Mouse (Mus musculus) liver, postnatal 0 days (tissue): ENCODE measurements around the gene Sdf2l1.

Experiments used
- CTCF ChIP-seq: sonication (generic); IDR thresholded peaks from 2 replicates; pipeline ENCODE4 v1.5.1; 2016; ENCODE audit warnings: antibody characterized with exemption, low read depth
- EP300 ChIP-seq: IDR thresholded peaks from 2 replicates; pipeline ENCODE4 v1.6.1; 2016; ENCODE audit warnings: antibody characterized with exemption, low read depth, mild to moderate bottlenecking

DNA sequence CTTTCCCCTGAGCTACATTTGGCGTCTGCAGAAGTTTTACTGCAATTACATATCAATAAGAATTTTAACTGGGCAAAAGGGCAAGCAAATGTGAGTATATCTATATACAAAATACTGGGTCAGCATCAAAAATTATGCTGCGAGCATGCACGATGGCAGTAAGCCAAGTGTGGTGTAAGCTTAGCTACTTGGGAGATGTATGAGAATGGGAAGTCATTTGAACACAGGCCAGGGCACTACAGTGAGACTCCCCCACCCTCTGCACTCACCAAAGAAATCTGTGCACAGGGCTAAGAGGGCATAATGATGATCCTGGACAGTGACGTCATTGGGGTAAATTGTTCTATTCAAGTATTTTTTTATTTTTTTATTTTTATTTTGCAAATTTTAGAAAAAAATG, 27.6 kb downstream of the Sdf2l1 start:
- TF ChIP-seq CTCF (no peak), EP300 (no peak)
